Mouse (Mus musculus): ENCODE measurements at regions not wholly inside any gene's neighbourhood (a gene's known extent, or its start where the extent isn't known, plus 50 kb on each side); places are given as distances from the start of the nearest gene placed in this dataset.

GRCm38 (mm10) chr15:51286352-51286751, 2598.4 kb upstream of the Gm7489 start:
- no peaks in the 10 kb centered on the region for H3K4me1 ChIP-seq (ENCODE audit: control insufficient read depth, insufficient read depth, low read length)
- TF ChIP-seq POLR2A (IDR thresholded peaks at IDR 0.05; ENCODE audit: control insufficient read depth, low read depth, low read length) (no peak), CTCF (IDR thresholded peaks at IDR 0.05; ENCODE audit: control insufficient read depth, insufficient read depth, insufficient replicate concordance, low read depth, low read length) (no peak)
- no peaks in the 10 kb centered on the region for H3K27me3 ChIP-seq (ENCODE audit: control insufficient read depth, insufficient read depth, low read length)
- no peaks in the 10 kb centered on the region for H3K36me3 ChIP-seq (ENCODE audit: control insufficient read depth, insufficient read depth, low read length)
- H3K27ac ChIP-seq (ENCODE audit: control insufficient read depth, insufficient read depth, low read depth, low read length): no peak overlapping the region
- no peak overlapping the region for H3K4me3 ChIP-seq (ENCODE audit: control insufficient read depth, low read depth, low read length)

DNA sequence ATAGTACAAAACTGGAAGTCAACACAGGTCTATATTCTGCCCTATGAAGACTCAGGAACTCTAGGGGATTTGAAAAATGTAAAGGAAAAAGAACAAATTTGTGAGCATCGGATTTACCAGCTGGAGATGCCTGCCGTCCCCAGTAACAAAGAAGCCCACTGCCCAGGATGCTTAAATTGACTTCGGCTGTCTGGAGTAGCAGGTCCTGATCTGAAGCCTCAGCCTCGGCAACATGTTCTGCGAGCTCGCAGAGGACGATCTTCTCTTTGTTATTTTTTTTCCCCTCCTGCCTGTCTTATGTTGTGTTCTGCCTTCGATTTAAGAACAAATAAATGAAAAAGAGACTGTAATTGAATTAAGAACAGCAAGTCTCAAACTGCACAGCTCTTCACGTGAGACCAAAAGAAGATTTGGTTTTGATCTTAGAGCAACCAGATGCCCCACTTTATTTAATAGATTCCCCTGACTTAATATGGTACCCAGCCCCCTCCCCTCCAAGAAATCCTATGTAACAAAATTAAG, 2595.7 kb upstream of the Gm7489 start:
- Histone ChIP-seq H3K4me1 (ENCODE audit: control insufficient read depth, insufficient read depth, low read length) (no peaks in the 10 kb centered on the region), H3K4me3 (ENCODE audit: control insufficient read depth, low read depth, low read length) (no peak overlapping the region), H3K27ac (ENCODE audit: control insufficient read depth, insufficient read depth, low read depth, low read length) (no peak overlapping the region), H3K36me3 (ENCODE audit: control insufficient read depth, insufficient read depth, low read length) (no peaks in the 10 kb centered on the region), H3K27me3 (ENCODE audit: control insufficient read depth, insufficient read depth, low read length) (no peaks in the 10 kb centered on the region)
- TF ChIP-seq POLR2A (IDR thresholded peaks at IDR 0.05; ENCODE audit: control insufficient read depth, low read depth, low read length) (no peak), CTCF (IDR thresholded peaks at IDR 0.05; ENCODE audit: control insufficient read depth, insufficient read depth, insufficient replicate concordance, low read depth, low read length) (no peak)

- H3K27ac ChIP-seq (ENCODE audit: control insufficient read depth, insufficient read depth, low read depth, low read length): no peak overlapping the region
- H3K4me1 ChIP-seq (ENCODE audit: control insufficient read depth, insufficient read depth, low read length): no peaks in the 10 kb centered on the region
- H3K4me3 ChIP-seq (ENCODE audit: control insufficient read depth, low read depth, low read length): no peak overlapping the region
- H3K36me3 ChIP-seq (ENCODE audit: control insufficient read depth, insufficient read depth, low read length): no peaks in the 10 kb centered on the region
- TF ChIP-seq POLR2A (IDR thresholded peaks at IDR 0.05; ENCODE audit: control insufficient read depth, low read depth, low read length): no peak
- TF ChIP-seq CTCF (IDR thresholded peaks at IDR 0.05; ENCODE audit: control insufficient read depth, insufficient read depth, insufficient replicate concordance, low read depth, low read length): no peak
- no peaks in the 10 kb centered on the region for H3K27me3 ChIP-seq (ENCODE audit: control insufficient read depth, insufficient read depth, low read length)
Observed at GRCm38 (mm10) chr15:51289916-51290315, 2594.8 kb upstream of the Gm7489 start.

GRCm38 (mm10) chr15:51291183-51291582, 2593.5 kb upstream of the Gm7489 start:
- Histone ChIP-seq H3K36me3 (ENCODE audit: control insufficient read depth, insufficient read depth, low read length) (no peaks in the 10 kb centered on the region), H3K27ac (ENCODE audit: control insufficient read depth, insufficient read depth, low read depth, low read length) (no peak overlapping the region), H3K4me1 (ENCODE audit: control insufficient read depth, insufficient read depth, low read length) (no peaks in the 10 kb centered on the region), H3K27me3 (ENCODE audit: control insufficient read depth, insufficient read depth, low read length) (no peaks in the 10 kb centered on the region), H3K4me3 (ENCODE audit: control insufficient read depth, low read depth, low read length) (no peak overlapping the region)
- no peak for TF ChIP-seq CTCF (IDR thresholded peaks at IDR 0.05; ENCODE audit: control insufficient read depth, insufficient read depth, insufficient replicate concordance, low read depth, low read length)
- no peak for TF ChIP-seq POLR2A (IDR thresholded peaks at IDR 0.05; ENCODE audit: control insufficient read depth, low read depth, low read length)

GRCm38 (mm10) chr15:51296841-51297240, 2587.9 kb upstream of the Gm7489 start:
- H3K27me3 ChIP-seq (ENCODE audit: control insufficient read depth, insufficient read depth, low read length): no peaks in the 10 kb centered on the region
- no peaks in the 10 kb centered on the region for H3K36me3 ChIP-seq (ENCODE audit: control insufficient read depth, insufficient read depth, low read length)
- no peak for TF ChIP-seq POLR2A (IDR thresholded peaks at IDR 0.05; ENCODE audit: control insufficient read depth, low read depth, low read length)
- no peak for TF ChIP-seq CTCF (IDR thresholded peaks at IDR 0.05; ENCODE audit: control insufficient read depth, insufficient read depth, insufficient replicate concordance, low read depth, low read length)
- no peaks in the 10 kb centered on the region for H3K4me1 ChIP-seq (ENCODE audit: control insufficient read depth, insufficient read depth, low read length)
- H3K4me3 ChIP-seq (ENCODE audit: control insufficient read depth, low read depth, low read length): no peak overlapping the region
- H3K27ac ChIP-seq (ENCODE audit: control insufficient read depth, insufficient read depth, low read depth, low read length): no peak overlapping the region

- H3K4me1 ChIP-seq (ENCODE audit: control insufficient read depth, insufficient read depth, low read length): no peaks in the 10 kb centered on the region
- no peak overlapping the region for H3K27ac ChIP-seq (ENCODE audit: control insufficient read depth, insufficient read depth, low read depth, low read length)
- no peaks in the 10 kb centered on the region for H3K36me3 ChIP-seq (ENCODE audit: control insufficient read depth, insufficient read depth, low read length)
- TF ChIP-seq POLR2A (IDR thresholded peaks at IDR 0.05; ENCODE audit: control insufficient read depth, low read depth, low read length): no peak
- no peak for TF ChIP-seq CTCF (IDR thresholded peaks at IDR 0.05; ENCODE audit: control insufficient read depth, insufficient read depth, insufficient replicate concordance, low read depth, low read length)
- no peaks in the 10 kb centered on the region for H3K27me3 ChIP-seq (ENCODE audit: control insufficient read depth, insufficient read depth, low read length)
- no peak overlapping the region for H3K4me3 ChIP-seq (ENCODE audit: control insufficient read depth, low read depth, low read length)
Observed at GRCm38 (mm10) chr15:51318072-51318471, 2566.6 kb upstream of the Gm7489 start.

- Histone ChIP-seq H3K36me3 (ENCODE audit: control insufficient read depth, insufficient read depth, low read length) (no peaks in the 10 kb centered on the region), H3K4me3 (ENCODE audit: control insufficient read depth, low read depth, low read length) (no peak overlapping the region), H3K4me1 (ENCODE audit: control insufficient read depth, insufficient read depth, low read length) (no peaks in the 10 kb centered on the region), H3K27ac (ENCODE audit: control insufficient read depth, insufficient read depth, low read depth, low read length) (no peak overlapping the region), H3K27me3 (ENCODE audit: control insufficient read depth, insufficient read depth, low read length) (no peaks in the 10 kb centered on the region)
- no peak for TF ChIP-seq POLR2A (IDR thresholded peaks at IDR 0.05; ENCODE audit: control insufficient read depth, low read depth, low read length)
- no peak for TF ChIP-seq CTCF (IDR thresholded peaks at IDR 0.05; ENCODE audit: control insufficient read depth, insufficient read depth, insufficient replicate concordance, low read depth, low read length)
Observed at GRCm38 (mm10) chr15:51318760-51319159, 2565.9 kb upstream of the Gm7489 start.

Data from testis, adult 2 months (tissue).